Mouse (Mus musculus) liver (tissue): ENCODE data around the gene Rasal1.

Experiments
- DNase-seq: peaks from one replicate; pipeline ENCODE4 v3.0.0-alpha.2; 2020; ENCODE audit warnings: mixed read lengths

Gene Rasal1

GRCm38 (mm10) chr5:120622198-120622851, 26.3 kb upstream of the Rasal1 start:
- no peak for DNase-seq

- no peak for DNase-seq
These were observed 24.2 kb upstream of the Rasal1 start for GRCm38 (mm10) chr5:120624427-120624826.

- DNase-seq = peak; percentile 81
These were observed 22.2 kb upstream of the Rasal1 start for GRCm38 (mm10) chr5:120626399-120626798.

- DNase-seq = no peak
These were observed 20.9 kb upstream of the Rasal1 start for GRCm38 (mm10) chr5:120627515-120628300.

- no peak for DNase-seq
These were observed 20.0 kb upstream of the Rasal1 start for GRCm38 (mm10) chr5:120628624-120629023.

GRCm38 (mm10) chr5:120631128-120631527, 17.5 kb upstream of the Rasal1 start:
- no peak for DNase-seq

GRCm38 (mm10) chr5:120631892-120632291, 16.7 kb upstream of the Rasal1 start:
- no peak for DNase-seq

- no peak for DNase-seq
These were observed 14.5 kb upstream of the Rasal1 start, which contains the start of gene Cfap73 for GRCm38 (mm10) chr5:120634131-120634530. Cfap73 (minus strand) TSS chr5:120634235.

GRCm38 (mm10) chr5:120634860-120635259, 13.8 kb upstream of the Rasal1 start:
- no peak for DNase-seq

- no peak for DNase-seq
These were observed 13.0 kb upstream of the Rasal1 start for GRCm38 (mm10) chr5:120635633-120636032.

GRCm38 (mm10) chr5:120640094-120640493, 8.5 kb upstream of the Rasal1 start:
- no peak for DNase-seq

- DNase-seq = no peak
These were observed 5.1 kb upstream of the Rasal1 start for GRCm38 (mm10) chr5:120643365-120644085.

- no peak for DNase-seq
These were observed 4.4 kb upstream of the Rasal1 start for GRCm38 (mm10) chr5:120644227-120644626.

- DNase-seq = no peak
These were observed 2.8 kb upstream of the Rasal1 start for GRCm38 (mm10) chr5:120645851-120646250.

GRCm38 (mm10) chr5:120647361-120647760, 1.3 kb upstream of the Rasal1 start:
- no peak for DNase-seq

- DNase-seq = no peak
These were observed 659 bp upstream of the Rasal1 start for GRCm38 (mm10) chr5:120647814-120648491.

GRCm38 (mm10) chr5:120649374-120649933, 842 bp downstream of the Rasal1 start:
- DNase-seq = no peak

- no peak for DNase-seq
These were observed 1.3 kb downstream of the Rasal1 start for GRCm38 (mm10) chr5:120649938-120650337.

GRCm38 (mm10) chr5:120651230-120651629, 2.6 kb downstream of the Rasal1 start:
- DNase-seq = no peak

GRCm38 (mm10) chr5:120652915-120653701, 4.5 kb downstream of the Rasal1 start:
- no peak for DNase-seq

- DNase-seq = no peak
These were observed 5.3 kb downstream of the Rasal1 start for GRCm38 (mm10) chr5:120653873-120654272.

GRCm38 (mm10) chr5:120656281-120656751, 7.7 kb downstream of the Rasal1 start:
- no peak for DNase-seq
